Mouse (Mus musculus) adrenal gland, adult 10 weeks (tissue): ENCODE measurements around the gene Msh3. TPM values are rescaled to one million over a fixed set of nuclear protein-coding genes. Genes with fewer than 3 reads are reported as not detected.

Experiments used
- polyA plus RNA-seq: library from polyadenylated mRNA; stranded (reverse); fragments of 350-450 nt; fragmentation: Illumina TruSeq; extraction: RNeasy Lipid Tissue Mini Kit (QIAGEN cat#74804); gene quantifications from one replicate; pipeline ENCODE4 v1.2.3, GENCODE M21; 2014; ENCODE audit warnings: low read depth, low replicate concordance

Gene Msh3
- polyA plus RNA-seq = 54.8 TPM

DNA sequence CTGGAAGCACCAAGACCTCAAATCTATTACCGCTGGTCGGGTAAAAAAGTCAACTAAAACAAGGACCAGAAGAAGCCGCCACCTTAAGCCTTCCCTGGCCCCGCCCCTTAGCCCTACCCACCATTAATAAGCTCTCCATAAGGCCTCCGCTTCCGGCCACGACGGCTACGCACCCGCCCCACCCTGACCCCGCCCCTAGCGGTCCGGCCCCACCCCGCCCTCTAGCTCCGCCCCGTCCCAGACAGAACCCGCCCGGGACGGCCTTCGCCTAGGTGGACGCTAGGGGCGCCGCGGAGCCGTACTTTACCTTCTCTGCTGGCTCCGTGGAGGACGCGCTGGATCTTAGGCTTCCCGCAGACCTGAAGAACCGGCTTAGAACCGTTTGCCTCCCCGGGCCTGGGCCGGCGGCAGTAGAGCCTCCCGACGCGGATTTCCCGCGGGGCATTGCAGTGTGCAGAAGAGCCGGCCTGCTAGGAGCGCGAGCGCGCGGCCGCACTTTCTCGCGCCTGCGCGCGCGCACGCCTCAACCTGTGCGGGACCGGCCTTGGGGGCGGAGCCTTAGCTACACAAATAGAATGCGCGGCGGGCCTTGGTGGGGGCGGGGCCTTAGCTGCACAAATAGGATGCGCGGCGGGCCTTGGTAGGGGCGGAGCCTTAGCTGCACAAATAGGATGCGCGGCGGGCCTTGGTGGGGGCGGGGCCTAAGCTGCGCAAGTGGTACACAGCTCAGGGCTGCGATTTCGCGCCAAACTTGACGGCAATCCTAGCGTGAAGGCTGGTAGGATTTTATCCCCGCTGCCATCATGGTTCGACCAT lies at the start of gene Msh3, which contains the start of gene Dhfr:
TSS of gene Msh3 (minus strand) at position 548 of the 816 bp plus-strand sequence.
TSS of gene Dhfr (plus strand) at position 271 of the 816 bp plus-strand sequence.

DNA sequence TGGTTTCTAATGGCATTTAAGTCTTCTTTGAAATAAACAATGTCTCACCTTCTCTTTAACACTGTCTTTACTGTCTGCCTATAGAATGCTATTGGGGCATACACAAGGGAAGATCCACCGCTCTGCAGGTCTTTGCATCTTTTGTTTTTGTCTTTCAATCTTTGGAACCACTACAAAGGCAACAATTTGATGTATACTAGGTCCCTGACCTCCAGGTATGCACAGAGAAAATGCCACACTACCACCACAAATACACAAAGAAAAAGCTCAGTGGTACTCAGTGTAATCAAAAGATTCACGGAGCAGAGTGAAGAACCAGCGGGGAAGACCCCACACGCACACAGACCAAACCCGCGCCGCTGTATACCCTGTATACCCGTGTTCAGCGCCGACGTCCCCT lies 49.1 kb downstream of the Msh3 start, which contains the start of gene Gm20379:
TSS of gene Gm20379 (plus strand) at position 301 of the 400 bp plus-strand sequence.

Other genes with a start within 250 kb of the Msh3 start
- gene Rasgrf2, start 223.3 kb downstream of the Msh3 start, polyA plus RNA-seq = 4.1 TPM
- not detected for gene Gm20379, start 49.0 kb downstream of the Msh3 start, polyA plus RNA-seq
- gene Dhfr, start 277 bp downstream of the Msh3 start, polyA plus RNA-seq = 18.8 TPM
- 2.4 TPM for gene Ankrd34b, start 70.9 kb upstream of the Msh3 start, polyA plus RNA-seq
- gene Fam151b, start 129.0 kb upstream of the Msh3 start, polyA plus RNA-seq = 12.2 TPM
- 54.5 TPM for gene Zfyve16, start 175.9 kb upstream of the Msh3 start, polyA plus RNA-seq
- gene Spz1, start 221.2 kb upstream of the Msh3 start, polyA plus RNA-seq = not detected